Mouse (Mus musculus) neural tube, embryonic 14.5 days (tissue): ENCODE results near the gene Ssbp4. TPM values are rescaled to one million over a fixed set of nuclear protein-coding genes. Genes with fewer than 3 reads are reported as not detected.

Source experiments
- ATAC-seq: fragments of 200-750 bp; cut with Nextera tagmentation; 2 replicates; pipeline ENCODE4 v1.8.0; 2017; ENCODE audit warnings: low read depth, mild to moderate bottlenecking, moderate TSS enrichment, moderate library complexity
- H3K27ac ChIP-seq: fragments of 300-500 bp; sonication (generic); 2 replicates; pipeline ENCODE4 v1.5.1; 2014; ENCODE audit warnings: low read depth, mild to moderate bottlenecking, control low read depth, low read length, moderate library complexity, mixed read lengths
- H3K27me3 ChIP-seq: fragments of 300-500 bp; sonication (generic); 2 replicates; pipeline ENCODE4 v1.6.1; 2014; ENCODE audit warnings: low read length; ENCODE audit not compliant: control insufficient read depth, insufficient read depth
- H3K36me3 ChIP-seq: fragments of 300-500 bp; sonication (generic); 2 replicates; pipeline ENCODE4 v1.6.1; 2014; ENCODE audit warnings: low read length, mixed read lengths; ENCODE audit not compliant: control insufficient read depth, insufficient read depth
- H3K4me1 ChIP-seq: fragments of 300-500 bp; sonication (generic); 2 replicates; pipeline ENCODE4 v1.6.1; 2014; ENCODE audit warnings: low read length; ENCODE audit not compliant: control insufficient read depth, insufficient read depth
- H3K4me2 ChIP-seq: fragments of 300-500 bp; sonication (generic); 2 replicates; pipeline ENCODE4 v1.6.1; 2014; ENCODE audit warnings: mild to moderate bottlenecking, low read depth, low read length, control low read depth
- H3K4me3 ChIP-seq: fragments of 300-500 bp; sonication (generic); 2 replicates; pipeline ENCODE4 v1.5.1; 2014; ENCODE audit warnings: low read depth, low read length, control low read depth, mixed read lengths
- H3K9ac ChIP-seq: fragments of 300-500 bp; sonication (generic); replicated peaks from 2 replicates; pipeline ENCODE4 v1.6.1; 2014; ENCODE audit warnings: low read depth, mild to moderate bottlenecking, control low read depth, low read length, mixed read lengths
- H3K9me3 ChIP-seq: fragments of 300-500 bp; sonication (generic); 2 replicates; pipeline ENCODE4 v1.6.1; 2016; ENCODE audit warnings: low read length; ENCODE audit not compliant: control insufficient read depth
- WGBS: fragments of 180-500 bp; shearing (Covaris S2); extraction: QIAGEN DNeasy Blood & Tissue Kit; methylation state at CpG from one replicate; pipeline ENCODE4 v1.1.7; 2014; 5-methylcytosine and 5-hydroxymethylcytosine counted together
- polyA plus RNA-seq: library from polyadenylated mRNA; unstranded; fragments of >200 nt; fragmentation: Nextera tagmentation; extraction: Ambion mirVana; gene quantifications from 2 replicates; pipeline ENCODE4 v1.2.1, GENCODE M21; 2014

Gene Ssbp4
- 163 and 240 TPM in 2 replicates for polyA plus RNA-seq

- no peak; the same call in 1 of the 2 replicates for ATAC-seq
- peaks cover 32% of the 10 kb centered on the region for H3K4me1 ChIP-seq
- peak within 1 kb of the TSS; percentile 92 for H3K9ac ChIP-seq
- peak within 1 kb of the TSS; percentile 68 for H3K27ac ChIP-seq
- no peaks in the 10 kb centered on the region for H3K27me3 ChIP-seq
- H3K4me2 ChIP-seq: peak within 1 kb of the TSS; percentile 86
- no peaks in the 10 kb centered on the region for H3K36me3 ChIP-seq
- H3K9me3 ChIP-seq: no peaks in the 10 kb centered on the region
- WGBS: 6% methylated on average over 26 of the region's 26 CpGs
- H3K4me3 ChIP-seq: peak within 1 kb of the TSS; percentile 74
Observed at GRCm38 (mm10) chr8:70608749-70609367, at the start of gene Ssbp4. Ssbp4 (minus strand) TSS chr8:70608872.

GRCm38 (mm10) chr8:70657739-70658138, 49.1 kb upstream of the Ssbp4 start:
- Histone ChIP-seq H3K4me3 (peak overlapping the region; percentile 73), H3K36me3 (no peaks in the 10 kb centered on the region), H3K4me2 (peak overlapping the region; percentile 91), H3K4me1 (peaks cover 17% of the 10 kb centered on the region; the same call in 1 of the 2 replicates), H3K9ac (no peak overlapping the region; the same call in 1 of the 2 replicates), H3K27ac (peak overlapping the region; percentile 80), H3K27me3 (no peaks in the 10 kb centered on the region), H3K9me3 (no peaks in the 10 kb centered on the region)
- WGBS: 39% methylated on average over 2 of the region's 2 CpGs
- ATAC-seq: no peak

GRCm38 (mm10) chr8:70657214-70657613, 48.5 kb upstream of the Ssbp4 start:
- peak overlapping the region; percentile 73 for H3K4me3 ChIP-seq
- no peaks in the 10 kb centered on the region for H3K27me3 ChIP-seq
- peak overlapping the region; percentile 91 for H3K4me2 ChIP-seq
- peak overlapping the region; percentile 80 for H3K27ac ChIP-seq
- H3K36me3 ChIP-seq: no peaks in the 10 kb centered on the region
- ATAC-seq: no peak
- WGBS: 88% methylated on average over 3 of the region's 3 CpGs
- no peaks in the 10 kb centered on the region for H3K9me3 ChIP-seq
- H3K4me1 ChIP-seq: peaks cover 17% of the 10 kb centered on the region; the same call in 1 of the 2 replicates
- no peak overlapping the region for H3K9ac ChIP-seq

GRCm38 (mm10) chr8:70656193-70656790, 47.6 kb upstream of the Ssbp4 start:
- WGBS: 11% methylated on average over 13 of the region's 13 CpGs
- Histone ChIP-seq H3K27ac (peak overlapping the region; percentile 80), H3K4me1 (peaks cover 17% of the 10 kb centered on the region; the same call in 1 of the 2 replicates), H3K4me2 (no peak overlapping the region; the same call in 1 of the 2 replicates), H3K9me3 (no peaks in the 10 kb centered on the region), H3K36me3 (no peaks in the 10 kb centered on the region), H3K9ac (peak overlapping the region; percentile 11; the same call in 1 of the 2 replicates), H3K27me3 (no peaks in the 10 kb centered on the region), H3K4me3 (no peak overlapping the region)
- ATAC-seq: peak; percentile 23

GRCm38 (mm10) chr8:70655469-70655868, 46.8 kb upstream of the Ssbp4 start:
- H3K9me3 ChIP-seq: no peaks in the 10 kb centered on the region
- no peaks in the 10 kb centered on the region for H3K36me3 ChIP-seq
- WGBS: 21% methylated on average over 2 of the region's 2 CpGs

GRCm38 (mm10) chr8:70654121-70654520, 45.4 kb upstream of the Ssbp4 start:
- 76% methylated on average over 1 of the region's 1 CpGs for WGBS

More at GRCm38 (mm10) chr8:70655469-70655868, 46.8 kb upstream of the Ssbp4 start:
- no peak overlapping the region for H3K9ac ChIP-seq
- no peak for ATAC-seq
- H3K4me3 ChIP-seq: no peak overlapping the region
- H3K4me1 ChIP-seq: peaks cover 17% of the 10 kb centered on the region; the same call in 1 of the 2 replicates
- H3K27me3 ChIP-seq: no peaks in the 10 kb centered on the region
- H3K4me2 ChIP-seq: no peak overlapping the region
- H3K27ac ChIP-seq: peak overlapping the region; percentile 80

GRCm38 (mm10) chr8:70653226-70653625, 44.6 kb upstream of the Ssbp4 start:
- Histone ChIP-seq H3K4me1 (peaks cover 18% of the 10 kb centered on the region), H3K9ac (no peak overlapping the region), H3K4me3 (no peak overlapping the region), H3K4me2 (no peak overlapping the region), H3K27me3 (no peaks in the 10 kb centered on the region), H3K27ac (no peak overlapping the region), H3K36me3 (0 out of 2 replicates have a peak, but pooled peaks cover 4% of the 10 kb centered on the region), H3K9me3 (no peaks in the 10 kb centered on the region)
- 36% methylated on average over 2 of the region's 2 CpGs for WGBS
- ATAC-seq: no peak

More at GRCm38 (mm10) chr8:70654121-70654520, 45.4 kb upstream of the Ssbp4 start:
- no peak overlapping the region for H3K4me2 ChIP-seq
- H3K4me1 ChIP-seq: peaks cover 20% of the 10 kb centered on the region
- H3K9me3 ChIP-seq: no peaks in the 10 kb centered on the region
- ATAC-seq: no peak
- no peak overlapping the region for H3K27ac ChIP-seq
- no peak overlapping the region for H3K4me3 ChIP-seq
- H3K9ac ChIP-seq: no peak overlapping the region
- no peaks in the 10 kb centered on the region for H3K27me3 ChIP-seq
- no peaks in the 10 kb centered on the region for H3K36me3 ChIP-seq

- 0 out of 2 replicates have a peak, but pooled peaks cover 4% of the 10 kb centered on the region for H3K36me3 ChIP-seq
- no peak overlapping the region for H3K4me2 ChIP-seq
- WGBS: 90% methylated on average over 17 of the region's 17 CpGs
- ATAC-seq: no peak
- H3K9ac ChIP-seq: no peak overlapping the region
- H3K27ac ChIP-seq: peak overlapping the region; percentile 55; the same call in 1 of the 2 replicates
- H3K4me3 ChIP-seq: no peak overlapping the region
- no peaks in the 10 kb centered on the region for H3K9me3 ChIP-seq
- peaks cover 24% of the 10 kb centered on the region for H3K4me1 ChIP-seq
- H3K27me3 ChIP-seq: no peaks in the 10 kb centered on the region
Observed at GRCm38 (mm10) chr8:70650351-70650750, 41.7 kb upstream of the Ssbp4 start.

- H3K9me3 ChIP-seq: no peaks in the 10 kb centered on the region
- 0 out of 2 replicates have a peak, but pooled peaks cover 4% of the 10 kb centered on the region for H3K36me3 ChIP-seq
- peaks cover 24% of the 10 kb centered on the region for H3K4me1 ChIP-seq
- no peak overlapping the region for H3K4me3 ChIP-seq
- ATAC-seq: peak; percentile 74
- no peaks in the 10 kb centered on the region for H3K27me3 ChIP-seq
- WGBS: 34% methylated on average over 4 of the region's 4 CpGs
- H3K27ac ChIP-seq: peak overlapping the region; percentile 71
- H3K4me2 ChIP-seq: no peak overlapping the region
- no peak overlapping the region for H3K9ac ChIP-seq
Observed at GRCm38 (mm10) chr8:70649324-70649723, 40.7 kb upstream of the Ssbp4 start.
